Comparison of ENCODE assay signal across 27 mouse cellular contexts in genomic region chr14:59438505-59438904, GRCm38 (mm10). TPM values are rescaled to one million over a fixed set of nuclear protein-coding genes. Genes with fewer than 3 reads are reported as not detected.
DNase-seq lines count a peak whose midpoint lies in the region; ATAC-seq and TF ChIP-seq lines count a peak whose summit lies in the region.
"Had no signal": no experiment of that assay in that cellular context is flagged by ENCODE, and none has a peak within 500 bp of the region (broad histone marks: within the 10 kb centered on the region; RNA-seq: fewer than 3 reads in every experiment).

No protein-coding gene starts in this region.

- TF ChIP-seq EP300 in liver, embryonic 14.5 days (IDR thresholded peaks at IDR 0.05; ENCODE audit: low read depth) = no peak

- DNase-seq in lung, postnatal 25 days (ENCODE audit: low spot score) = peak; percentile 14
- no peak for DNase-seq in lung, postnatal 14 days
- DNase-seq in MEL-GATA-1-ER (ENCODE audit: extremely low read depth, low read depth) = peak; percentile 17
- no peak for DNase-seq in liver, embryonic 14.5 days (ENCODE audit: low read depth in 3 of 3, low spot score in 3 of 3)
- peak; percentile 78 for DNase-seq in splenic B cell, adult 2 months (ENCODE audit: low read depth, low spot score)
- DNase-seq in urinary bladder, postnatal 4 days (ENCODE audit: low spot score in 2 of 2) = no peak
- no peak for DNase-seq in cerebellum, postnatal 4 days (ENCODE audit: low spot score in 2 of 2)
- DNase-seq: adrenal gland, postnatal 25 days; cerebellum, adult 9-10 months; gastrocnemius, postnatal 10 days; heart, adult 11 months; heart, postnatal 10 days; kidney, adult 9 months; kidney, postnatal 36 days; layer of hippocampus, postnatal 36 days; lung, postnatal 4 days; right cerebral cortex, postnatal 25 days; thymus, adult 18-20 months; thymus, postnatal 4 days had no signal

- 50% methylated on average over 2 of the region's 2 CpGs for WGBS in liver, embryonic 14.5 days (ENCODE audit: insufficient replicate concordance)

- TF ChIP-seq CTCF in liver, embryonic 14.5 days (IDR thresholded peaks at IDR 0.05; ENCODE audit: low read depth) = no peak

- no peak overlapping the region for H3K27ac ChIP-seq in liver, embryonic 14.5 days
- H3K27ac ChIP-seq: embryonic facial prominence, embryonic 10.5 days; hindbrain, embryonic 10.5 days; liver, embryonic 15.5 days had no signal

- ATAC-seq in liver, embryonic 14.5 days (ENCODE audit: insufficient read depth) = no peak
- ATAC-seq: forebrain, embryonic 16.5 days; hindbrain, embryonic 16.5 days; intestine, embryonic 16.5 days had no signal

- no peaks in the 10 kb centered on the region for H3K27me3 ChIP-seq in liver, embryonic 14.5 days (ENCODE audit: control insufficient read depth, insufficient read depth, low read length)
- no peaks in the 10 kb centered on the region for H3K27me3 ChIP-seq in splenic B cell, adult 2 months (ENCODE audit: control insufficient read depth, insufficient read depth, low read length, poor library complexity, severe bottlenecking)
- H3K27me3 ChIP-seq: heart, embryonic 12.5 days; liver, embryonic 15.5 days had no signal

- H3K4me3 ChIP-seq in liver, embryonic 14.5 days (ENCODE audit: insufficient read depth in 1 of 2, low read depth in 2 of 2, low read length in 2 of 2) = no peak overlapping the region
- H3K4me3 ChIP-seq: heart, embryonic 12.5 days; hindbrain, embryonic 10.5 days had no signal

- H3K36me3 ChIP-seq in liver, embryonic 14.5 days (replicated peaks; ENCODE audit: control insufficient read depth, insufficient read depth, low read depth) = peaks cover 3% of the 10 kb centered on the region
- no peaks in the 10 kb centered on the region for H3K36me3 ChIP-seq in splenic B cell, adult 2 months (ENCODE audit: control insufficient read depth, insufficient read depth, low read length, poor library complexity, severe bottlenecking)
- H3K36me3 ChIP-seq: embryonic facial prominence, embryonic 10.5 days; heart, embryonic 12.5 days had no signal

- H3K4me1 ChIP-seq in liver, embryonic 14.5 days (replicated peaks; ENCODE audit: control insufficient read depth in 2 of 2, insufficient read depth in 2 of 2, low read length in 1 of 2) = peaks cover 4 to 7% of the 10 kb centered on the region in 2 experiments

- no peak overlapping the region for H3K9ac ChIP-seq in liver, embryonic 14.5 days (replicated peaks)
- H3K9ac ChIP-seq: heart, embryonic 12.5 days had no signal

- H3K4me2 ChIP-seq in liver, embryonic 14.5 days (ENCODE audit: low read depth) = peak overlapping the region; percentile 70; the same call in 1 of the 2 replicates
- H3K4me2 ChIP-seq: heart, embryonic 12.5 days; midbrain, embryonic 11.5 days had no signal

- no peaks in the 10 kb centered on the region for H3K9me3 ChIP-seq in liver, embryonic 14.5 days (ENCODE audit: control insufficient read depth, low read length)
- H3K9me3 ChIP-seq: embryonic facial prominence, embryonic 10.5 days; heart, embryonic 12.5 days; hindbrain, embryonic 10.5 days; liver, embryonic 15.5 days had no signal

RNA-seq across cellular contexts. Expression of gene Setdb2, which starts 2.2 kb away (rescaled TPM):
- 4.0 and 5.2 TPM in 2 replicates for polyA plus RNA-seq in liver, embryonic 14.5 days (2012; rRNA removed)
- polyA plus RNA-seq in liver, embryonic 14.5 days (2014; fragmentation: Nextera tagmentation; extraction: Ambion mirVana) = 6.9 and 8.4 TPM in 2 replicates

RNA-seq across cellular contexts. Expression of gene Cab39l, which starts 2.3 kb away (rescaled TPM):
- polyA plus RNA-seq in liver, embryonic 14.5 days (2012; rRNA removed) = 4.9 and 8.4 TPM in 2 replicates
- polyA plus RNA-seq in liver, embryonic 14.5 days (2014; fragmentation: Nextera tagmentation; extraction: Ambion mirVana) = 29.8 and 30.0 TPM in 2 replicates

RNA-seq across cellular contexts. Expression of gene Phf11c, which starts 43.3 kb away (rescaled TPM):
- 0.60 and 0.78 TPM in 2 replicates for polyA plus RNA-seq in liver, embryonic 14.5 days (2012; rRNA removed)
- polyA plus RNA-seq in liver, embryonic 14.5 days (2014; fragmentation: Nextera tagmentation; extraction: Ambion mirVana) = 0.29 and 0.51 TPM in 2 replicates

Comparison
In these comparisons a context has a peak if more than half of its experiments do, and no peak if none do; other contexts are left out.
1. DNase-seq: peak in lung, postnatal 25 days (single experiment), MEL-GATA-1-ER (single experiment) and splenic B cell, adult 2 months (single experiment); none in lung, postnatal 14 days (single experiment), liver, embryonic 14.5 days (0 of 3), urinary bladder, postnatal 4 days (0 of 2) and cerebellum, postnatal 4 days (0 of 2).